Mouse (Mus musculus) liver, embryonic 14.5 days (tissue): Measurements from ENCODE around the gene Tuba3b. TPM values are rescaled to one million over a fixed set of nuclear protein-coding genes. Genes with fewer than 3 reads are reported as not detected.

Experiments used
- ATAC-seq: fragments of 200-750 bp; cut with Nextera tagmentation; 2 replicates; pipeline ENCODE4 v1.8.0; 2017; ENCODE audit warnings: moderate number of reproducible peaks, mild to moderate bottlenecking, moderate library complexity; ENCODE audit not compliant: insufficient read depth
- DNase-seq, 3 experiments: peaks; one replicate each; pipeline ENCODE4 v3.0.0-alpha.2; 2012 to 2013; ENCODE audit warnings: low read depth in 3 of 3, low spot score in 3 of 3
- H3K27ac ChIP-seq: fragments of 300-500 bp; sonication (generic); 2 replicates; pipeline ENCODE4 v1.5.1; 2014; ENCODE audit warnings: moderate library complexity, mild to moderate bottlenecking, control low read depth, inconsistent platforms
- H3K27me3 ChIP-seq: fragments of 300-500 bp; sonication (generic); 2 replicates; pipeline ENCODE4 v1.6.1; 2014; ENCODE audit warnings: mild to moderate bottlenecking, low read length, moderate library complexity; ENCODE audit not compliant: control insufficient read depth, insufficient read depth
- H3K36me3 ChIP-seq: fragments of 300-500 bp; sonication (generic); replicated peaks from 2 replicates; pipeline ENCODE4 v1.6.1; 2014; ENCODE audit warnings: low read depth; ENCODE audit not compliant: control insufficient read depth, insufficient read depth
- H3K4me1 ChIP-seq, 2 experiments: fragments of 200-500 bp in 1 of 2; fragments of 300-500 bp in 1 of 2; sonication (generic) in 1 of 2; replicated peaks; 2 replicates each; pipeline ENCODE4 v1.6.1; 2012 to 2014; ENCODE audit warnings: antibody characterized with exemption in 1 of 2, inconsistent platforms in 1 of 2, low read length in 1 of 2; ENCODE audit not compliant: control insufficient read depth in 2 of 2, insufficient read depth in 2 of 2
- H3K4me2 ChIP-seq: fragments of 300-500 bp; sonication (generic); 2 replicates; pipeline ENCODE4 v1.6.1; 2014; ENCODE audit warnings: low read depth, mild to moderate bottlenecking, control low read depth, moderate library complexity
- H3K4me3 ChIP-seq, 2 experiments: fragments of 200-500 bp in 1 of 2; fragments of 300-500 bp in 1 of 2; sonication (generic) in 1 of 2; 2 replicates each; pipeline ENCODE4 v1.5.1; 2012 to 2014; ENCODE audit warnings: low read depth in 2 of 2, low read length in 2 of 2, mild to moderate bottlenecking in 2 of 2, control low read depth in 1 of 2, inconsistent platforms in 1 of 2, moderate library complexity in 1 of 2; ENCODE audit not compliant: insufficient read depth in 1 of 2
- H3K9ac ChIP-seq: fragments of 300-500 bp; sonication (generic); replicated peaks from 2 replicates; pipeline ENCODE4 v1.6.1; 2014; ENCODE audit warnings: mild to moderate bottlenecking, control low read depth, moderate library complexity
- H3K9me3 ChIP-seq: fragments of 300-500 bp; sonication (generic); 2 replicates; pipeline ENCODE4 v1.6.1; 2016; ENCODE audit warnings: low read length, mixed read lengths; ENCODE audit not compliant: control insufficient read depth
- CTCF ChIP-seq: IDR thresholded peaks from 2 replicates; pipeline ENCODE4 v1.5.1; 2016; ENCODE audit warnings: antibody characterized with exemption, low read depth, control low read depth
- EP300 ChIP-seq: IDR thresholded peaks from 2 replicates; pipeline ENCODE4 v1.6.1; 2016; ENCODE audit warnings: antibody characterized with exemption, low read depth
- WGBS: fragments of 180-500 bp; shearing (Covaris S2); extraction: QIAGEN DNeasy Blood & Tissue Kit; methylation state at CpG from one replicate; pipeline ENCODE4 v1.1.7; 2014; ENCODE audit not compliant: insufficient replicate concordance; 5-methylcytosine and 5-hydroxymethylcytosine counted together
- polyA plus RNA-seq, 2 experiments: library from polyadenylated mRNA; depleted of rRNA in 1 of 2; stranded (reverse) in 1 of 2; unstranded in 1 of 2; fragments of >200 nt; fragmentation: Nextera tagmentation in 1 of 2; extraction: Ambion mirVana in 1 of 2; gene quantifications; 2 replicates each; pipeline versions ENCODE4 v1.2.1 to v1.2.3; 2012 to 2014

The Tuba3b gene
- polyA plus RNA-seq, 2 experiments, result not detected

GRCm38 (mm10) chr6:145576762-145577161 lies 38.8 kb upstream of the Tuba3b start:
- H3K36me3 ChIP-seq, result no peaks in the 10 kb centered on the region
- WGBS, result 58% methylated on average over 4 of the region's 4 CpGs
- no peak overlapping the region for H3K9ac ChIP-seq
- TF ChIP-seq EP300 (no peak), CTCF (no peak)
- H3K9me3 ChIP-seq, result no peaks in the 10 kb centered on the region
- H3K27me3 ChIP-seq, result no peaks in the 10 kb centered on the region
- H3K27ac ChIP-seq, result no peak overlapping the region
- no peak overlapping the region for H3K4me2 ChIP-seq
- ATAC-seq (no peak), DNase-seq (no peak)
- no peak overlapping the region for H3K4me3 ChIP-seq
- peaks cover 0 to 1% of the 10 kb centered on the region in 2 experiments; a peak in 1 of 4 replicates for H3K4me1 ChIP-seq

DNA sequence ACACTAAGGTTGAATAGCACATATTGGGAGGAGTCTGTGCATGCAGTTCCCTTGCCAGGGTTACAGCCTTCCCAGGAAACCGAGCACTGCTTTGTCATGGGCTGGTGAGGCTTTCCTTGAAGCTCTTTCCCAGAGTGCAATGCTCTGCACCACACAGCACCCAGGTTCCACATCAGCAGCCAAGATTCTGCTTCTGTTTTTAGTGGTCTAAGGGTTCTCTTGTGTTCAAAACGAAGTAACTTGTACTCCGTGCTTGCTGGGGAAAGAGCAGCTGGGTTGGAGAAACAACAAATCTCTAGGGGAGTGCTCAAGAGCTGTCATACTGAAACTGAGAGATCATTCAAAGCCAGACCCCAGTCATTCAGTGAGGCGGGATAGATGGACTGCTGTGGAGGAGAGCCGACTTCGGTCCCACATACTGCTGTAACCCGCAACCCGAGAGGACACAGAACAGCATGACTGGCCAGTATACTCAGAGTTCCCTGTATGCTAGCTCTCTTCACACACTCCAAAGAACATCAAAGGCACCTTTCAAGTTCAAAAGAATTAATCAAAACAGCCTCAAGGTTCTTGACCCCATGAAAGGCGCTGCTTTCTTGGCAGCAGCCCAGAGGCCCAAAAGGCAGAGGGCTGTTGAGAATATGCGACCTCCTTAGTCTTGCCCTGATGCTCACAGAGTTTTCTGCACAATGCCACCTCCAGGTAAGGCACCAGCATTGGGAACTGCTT lies 36.9 kb upstream of the Tuba3b start:
- DNase-seq (no peak), ATAC-seq (no peak)
- Histone ChIP-seq H3K36me3 (no peaks in the 10 kb centered on the region), H3K9me3 (no peaks in the 10 kb centered on the region), H3K27me3 (no peaks in the 10 kb centered on the region), H3K4me1 (peaks cover 0 to 3% of the 10 kb centered on the region in 2 experiments; a peak in 1 of 4 replicates), H3K4me2 (no peak overlapping the region), H3K27ac (no peak overlapping the region), H3K9ac (no peak overlapping the region), H3K4me3 (no peak overlapping the region)
- TF ChIP-seq EP300, result no peak
- no peak for TF ChIP-seq CTCF
- WGBS, result 63% methylated on average over 10 of the region's 10 CpGs

DNA sequence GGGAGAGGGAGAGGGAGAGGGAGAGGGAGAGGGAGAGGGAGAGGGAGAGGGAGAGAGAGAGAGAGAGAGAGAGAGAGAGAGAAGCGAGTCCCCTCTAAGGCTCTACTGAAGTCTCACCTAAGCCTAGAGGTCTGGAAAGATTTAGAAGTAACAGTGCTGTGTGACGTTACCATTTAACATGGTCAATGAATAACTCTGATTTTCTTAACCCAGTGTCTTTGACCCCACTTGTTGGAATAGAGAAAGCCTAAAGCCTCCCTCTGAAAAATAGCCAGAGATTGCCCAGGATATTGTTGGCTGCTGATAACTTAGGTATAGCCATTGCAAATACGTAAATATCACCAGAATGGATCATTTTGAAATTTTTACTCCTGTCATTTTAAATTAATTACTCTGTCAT lies 35.8 kb upstream of the Tuba3b start:
- TF ChIP-seq EP300 (no peak), CTCF (no peak)
- 50% methylated on average over 3 of the region's 3 CpGs for WGBS
- H3K27ac ChIP-seq, result no peak overlapping the region
- ATAC-seq (no peak), DNase-seq (no peak)
- H3K36me3 ChIP-seq, result no peaks in the 10 kb centered on the region
- no peaks in the 10 kb centered on the region for H3K9me3 ChIP-seq
- H3K4me3 ChIP-seq, result no peak overlapping the region
- peaks cover 0 to 3% of the 10 kb centered on the region in 2 experiments; a peak in 1 of 4 replicates for H3K4me1 ChIP-seq
- no peaks in the 10 kb centered on the region for H3K27me3 ChIP-seq
- no peak overlapping the region for H3K4me2 ChIP-seq
- no peak overlapping the region for H3K9ac ChIP-seq

DNA sequence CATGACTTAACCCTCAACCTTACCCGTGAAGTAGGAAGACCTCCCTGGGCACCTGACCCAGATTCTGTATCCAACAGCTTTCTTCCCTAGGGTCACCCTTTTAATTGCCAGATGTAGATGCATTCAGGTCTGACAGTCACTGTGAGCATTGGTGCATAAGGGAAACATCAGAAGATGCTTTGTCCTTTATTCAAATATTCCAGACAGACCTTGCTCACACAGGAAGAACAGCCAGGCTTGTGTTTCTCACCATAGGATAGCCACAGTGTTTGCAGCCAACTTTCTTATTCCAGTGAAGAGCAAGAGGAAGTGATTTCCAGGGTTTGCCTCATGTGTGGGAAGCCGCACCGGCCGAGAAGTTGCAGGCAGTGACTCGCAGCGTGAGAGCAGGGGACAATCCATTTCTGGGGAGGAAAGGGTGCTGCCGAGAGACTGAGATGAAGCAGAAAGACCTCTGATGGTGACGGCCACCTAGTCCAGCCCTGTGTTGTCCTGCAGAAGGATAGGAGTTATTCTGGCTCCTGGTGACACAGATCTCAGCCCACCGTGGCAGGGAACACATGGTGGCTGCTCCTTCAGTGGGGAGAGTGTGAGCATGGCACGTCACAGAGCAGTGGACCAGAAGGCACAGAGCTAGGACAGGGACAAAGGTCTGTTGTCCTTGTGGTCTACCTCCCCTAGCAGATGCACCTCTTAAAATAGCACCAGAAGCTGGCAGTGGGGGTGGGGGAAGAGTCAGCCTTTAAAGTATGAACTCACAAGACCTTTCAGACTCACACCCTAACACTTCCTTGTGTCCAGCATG lies 34.0 kb upstream of the Tuba3b start:
- no peak for TF ChIP-seq EP300
- Histone ChIP-seq H3K9ac (no peak overlapping the region), H3K4me3 (no peak overlapping the region), H3K36me3 (no peaks in the 10 kb centered on the region), H3K4me1 (peaks cover 0 to 3% of the 10 kb centered on the region in 2 experiments; a peak in 1 of 4 replicates), H3K27ac (no peak overlapping the region), H3K4me2 (no peak overlapping the region), H3K27me3 (no peaks in the 10 kb centered on the region), H3K9me3 (no peaks in the 10 kb centered on the region)
- DNase-seq (no peak), ATAC-seq (no peak)
- WGBS, result 42% methylated on average over 10 of the region's 10 CpGs
